Mouse (Mus musculus) layer of hippocampus, postnatal 14 days (tissue): Measurements from ENCODE around the gene Vps37b. TPM values are rescaled to one million over a fixed set of nuclear protein-coding genes. Genes with fewer than 3 reads are reported as not detected.

ENCODE experiments used
- DNase-seq, 2 experiments: peaks; one replicate each; pipeline ENCODE4 v3.0.0; 2021 to 2022; ENCODE audit warnings: low spot score in 2 of 2, mixed read lengths in 1 of 2
- total RNA-seq, 2 experiments: library from RNA; stranded (reverse); gene quantifications; 2 replicates each; pipeline ENCODE4 v1.2.3; 2021

Gene Vps37b
- total RNA-seq, 2 experiments from 2014 or later, result 35.9 to 41.0 TPM

GRCm38 (mm10) chr5:124004356-124005150, 27.5 kb downstream of the Vps37b start:
- DNase-seq, result peak in 1 of 2 experiments; percentile 54

GRCm38 (mm10) chr5:124003375-124003774, 28.7 kb downstream of the Vps37b start:
- DNase-seq, result no peak

- peak; percentile 62 to 75 for DNase-seq
Measured at GRCm38 (mm10) chr5:124002876-124003275, 29.2 kb downstream of the Vps37b start.

GRCm38 (mm10) chr5:124001274-124001673, 30.8 kb downstream of the Vps37b start:
- no peak for DNase-seq

GRCm38 (mm10) chr5:124000824-124001223, 31.2 kb downstream of the Vps37b start:
- peak; percentile 91 to 93 for DNase-seq

GRCm38 (mm10) chr5:123998370-123998769, 33.7 kb downstream of the Vps37b start:
- no peak for DNase-seq

- DNase-seq, result no peak
Measured at GRCm38 (mm10) chr5:123997811-123998210, 34.3 kb downstream of the Vps37b start.

GRCm38 (mm10) chr5:123997211-123997751, 34.8 kb downstream of the Vps37b start:
- DNase-seq, result no peak

- DNase-seq, result no peak
Measured at GRCm38 (mm10) chr5:123996695-123997094, 35.4 kb downstream of the Vps37b start.

- no peak for DNase-seq
Measured at GRCm38 (mm10) chr5:123996194-123996593, 35.9 kb downstream of the Vps37b start.

GRCm38 (mm10) chr5:123995388-123995787, 36.7 kb downstream of the Vps37b start:
- no peak for DNase-seq

- DNase-seq, result no peak
Measured at GRCm38 (mm10) chr5:123994468-123994867, 37.6 kb downstream of the Vps37b start.

- DNase-seq, result peak; percentile 76 to 87
Measured at GRCm38 (mm10) chr5:123993263-123994036, 38.6 kb downstream of the Vps37b start.

- DNase-seq, result peak; percentile 85 to 92
Measured at GRCm38 (mm10) chr5:123992794-123993193, 39.3 kb downstream of the Vps37b start.

GRCm38 (mm10) chr5:123992193-123992637, 39.9 kb downstream of the Vps37b start:
- no peak for DNase-seq

GRCm38 (mm10) chr5:123991321-123991720, 40.7 kb downstream of the Vps37b start:
- no peak for DNase-seq

- no peak for DNase-seq
Measured at GRCm38 (mm10) chr5:123989941-123990885, 41.9 kb downstream of the Vps37b start.

GRCm38 (mm10) chr5:123987511-123987910, 44.6 kb downstream of the Vps37b start:
- DNase-seq, result no peak

- no peak for DNase-seq
Measured at GRCm38 (mm10) chr5:123986925-123987324, 45.1 kb downstream of the Vps37b start.

- DNase-seq, result no peak
Measured at GRCm38 (mm10) chr5:123985434-123985833, 46.6 kb downstream of the Vps37b start.

GRCm38 (mm10) chr5:123982838-123983237, 49.2 kb downstream of the Vps37b start:
- no peak for DNase-seq
